Mouse (Mus musculus) olfactory bulb, adult 2 months (tissue): Measurements from ENCODE around the gene Kcnn3.

Source experiments
- CTCF ChIP-seq: fragments of 200-500 bp; IDR thresholded peaks from 2 replicates; pipeline ENCODE4 v1.5.1; 2012; ENCODE audit warnings: low read depth, mild to moderate bottlenecking, low read length, moderate library complexity; ENCODE audit not compliant: insufficient read depth
- POLR2A ChIP-seq: fragments of 200-500 bp; IDR thresholded peaks from 2 replicates; pipeline ENCODE4 v1.6.1; 2012; ENCODE audit warnings: mild to moderate bottlenecking, low read depth, low read length, moderate library complexity; ENCODE audit not compliant: insufficient read depth

DNA sequence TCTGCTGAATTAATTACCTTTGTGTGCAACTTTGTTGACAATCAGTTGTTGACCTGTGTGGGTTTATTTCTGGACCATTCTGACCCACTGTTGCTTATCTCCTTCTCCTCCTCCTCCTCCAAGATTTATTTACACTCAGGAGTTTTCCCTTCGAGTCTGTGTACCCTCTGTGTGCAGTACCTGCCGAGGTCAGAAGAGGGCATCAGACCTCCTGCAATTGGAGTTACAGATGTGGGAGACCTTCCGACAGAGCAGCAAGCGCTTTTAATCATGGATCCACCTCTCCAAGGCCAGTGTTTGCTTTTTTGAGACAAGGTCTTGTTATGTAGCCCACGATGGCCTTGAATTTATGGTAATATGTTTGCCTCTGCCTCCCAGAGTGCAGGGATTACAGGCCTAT lies 25.3 kb upstream of the Kcnn3 start:
- TF ChIP-seq CTCF (no peak), POLR2A (no peak)
